Mouse (Mus musculus) neural tube, embryonic 12.5 days (tissue): ENCODE measurements around the gene Actr1b. TPM values are rescaled to one million over a fixed set of nuclear protein-coding genes. Genes with fewer than 3 reads are reported as not detected.

Experiments
- ATAC-seq: fragments of 200-750 bp; cut with Nextera tagmentation; 2 replicates; pipeline ENCODE4 v1.8.0; 2017; ENCODE audit warnings: low read depth, mild to moderate bottlenecking, moderate TSS enrichment, moderate library complexity; ENCODE audit not compliant: low FRiP score
- H3K27ac ChIP-seq: fragments of 300-500 bp; sonication (generic); 2 replicates; pipeline ENCODE4 v1.5.1; 2016
- H3K27me3 ChIP-seq: fragments of 300-500 bp; sonication (generic); replicated peaks from 2 replicates; pipeline ENCODE4 v1.6.1; 2016; ENCODE audit warnings: mild to moderate bottlenecking
- H3K36me3 ChIP-seq: fragments of 300-500 bp; sonication (generic); 2 replicates; pipeline ENCODE4 v1.6.1; 2016; ENCODE audit warnings: mild to moderate bottlenecking
- H3K4me1 ChIP-seq: fragments of 300-500 bp; sonication (generic); 2 replicates; pipeline ENCODE4 v1.6.1; 2016
- H3K4me2 ChIP-seq: fragments of 300-500 bp; sonication (generic); replicated peaks from 2 replicates; pipeline ENCODE4 v1.6.1; 2016; ENCODE audit warnings: mild to moderate bottlenecking
- H3K4me3 ChIP-seq: fragments of 300-500 bp; sonication (generic); 2 replicates; pipeline ENCODE4 v1.5.1; 2016
- H3K9ac ChIP-seq: fragments of 300-500 bp; sonication (generic); 2 replicates; pipeline ENCODE4 v1.6.1; 2016; ENCODE audit warnings: mild to moderate bottlenecking
- H3K9me3 ChIP-seq: fragments of 300-500 bp; sonication (generic); 2 replicates; pipeline ENCODE4 v1.6.1; 2016; ENCODE audit warnings: mild to moderate bottlenecking
- WGBS: fragments of 180-500 bp; shearing (Covaris S2); methylation state at CpG from one replicate; pipeline ENCODE4 v1.1.7; 2016; 5-methylcytosine and 5-hydroxymethylcytosine counted together
- microRNA-seq: library from miRNA; unstranded; fragments of <30 nt; microRNA quantifications from one replicate; pipeline ENCODE4, GENCODE M21; 2017
- polyA plus RNA-seq: library from polyadenylated mRNA; unstranded; fragments of >200 nt; fragmentation: Nextera tagmentation; extraction: Ambion mirVana; gene quantifications from 2 replicates; pipeline ENCODE4 v1.2.1, GENCODE M21; 2016

Actr1b gene
- polyA plus RNA-seq, 1 experiment from 2014 or later, result 131 TPM

- H3K9me3 ChIP-seq, result no peaks in the 10 kb centered on the region
- 56% methylated on average over 4 of the region's 4 CpGs for WGBS
- ATAC-seq, result no peak
- H3K4me1 ChIP-seq, result no peaks in the 10 kb centered on the region
- no peak overlapping the region for H3K4me3 ChIP-seq
- H3K27ac ChIP-seq, result no peak overlapping the region
- no peaks in the 10 kb centered on the region for H3K36me3 ChIP-seq
- H3K4me2 ChIP-seq, result no peak overlapping the region
- H3K27me3 ChIP-seq, result no peaks in the 10 kb centered on the region
- H3K9ac ChIP-seq, result no peak overlapping the region
Measured at GRCm38 (mm10) chr1:36665934-36666333, 48.3 kb downstream of the Actr1b start.

GRCm38 (mm10) chr1:36665165-36665723, 49.0 kb downstream of the Actr1b start:
- no peak overlapping the region for H3K27ac ChIP-seq
- H3K4me3 ChIP-seq, result no peak overlapping the region
- H3K4me1 ChIP-seq, result no peaks in the 10 kb centered on the region
- no peak for ATAC-seq
- H3K9me3 ChIP-seq, result no peaks in the 10 kb centered on the region
- no peaks in the 10 kb centered on the region for H3K27me3 ChIP-seq
- H3K4me2 ChIP-seq, result no peak overlapping the region
- H3K36me3 ChIP-seq, result no peaks in the 10 kb centered on the region
- WGBS, result 62% methylated on average over 11 of the region's 11 CpGs
- H3K9ac ChIP-seq, result no peak overlapping the region

- Histone ChIP-seq H3K4me1 (no peaks in the 10 kb centered on the region), H3K4me3 (no peak overlapping the region), H3K27me3 (no peaks in the 10 kb centered on the region), H3K27ac (no peak overlapping the region), H3K9me3 (no peaks in the 10 kb centered on the region), H3K36me3 (no peaks in the 10 kb centered on the region), H3K4me2 (no peak overlapping the region), H3K9ac (no peak overlapping the region)
- WGBS, result 79% methylated on average over 4 of the region's 4 CpGs
- no peak for ATAC-seq
Measured at GRCm38 (mm10) chr1:36664457-36664856, 49.8 kb downstream of the Actr1b start.

GRCm38 (mm10) chr1:36658621-36659399, 55.4 kb downstream of the Actr1b start:
- no peaks in the 10 kb centered on the region for H3K36me3 ChIP-seq
- H3K27ac ChIP-seq, result no peak overlapping the region
- 86% methylated on average over 7 of the region's 7 CpGs for WGBS
- no peak overlapping the region for H3K4me3 ChIP-seq
- ATAC-seq, result no peak
- no peak overlapping the region for H3K9ac ChIP-seq
- H3K9me3 ChIP-seq, result no peaks in the 10 kb centered on the region
- H3K27me3 ChIP-seq, result no peaks in the 10 kb centered on the region
- no peaks in the 10 kb centered on the region for H3K4me1 ChIP-seq
- H3K4me2 ChIP-seq, result no peak overlapping the region

DNA sequence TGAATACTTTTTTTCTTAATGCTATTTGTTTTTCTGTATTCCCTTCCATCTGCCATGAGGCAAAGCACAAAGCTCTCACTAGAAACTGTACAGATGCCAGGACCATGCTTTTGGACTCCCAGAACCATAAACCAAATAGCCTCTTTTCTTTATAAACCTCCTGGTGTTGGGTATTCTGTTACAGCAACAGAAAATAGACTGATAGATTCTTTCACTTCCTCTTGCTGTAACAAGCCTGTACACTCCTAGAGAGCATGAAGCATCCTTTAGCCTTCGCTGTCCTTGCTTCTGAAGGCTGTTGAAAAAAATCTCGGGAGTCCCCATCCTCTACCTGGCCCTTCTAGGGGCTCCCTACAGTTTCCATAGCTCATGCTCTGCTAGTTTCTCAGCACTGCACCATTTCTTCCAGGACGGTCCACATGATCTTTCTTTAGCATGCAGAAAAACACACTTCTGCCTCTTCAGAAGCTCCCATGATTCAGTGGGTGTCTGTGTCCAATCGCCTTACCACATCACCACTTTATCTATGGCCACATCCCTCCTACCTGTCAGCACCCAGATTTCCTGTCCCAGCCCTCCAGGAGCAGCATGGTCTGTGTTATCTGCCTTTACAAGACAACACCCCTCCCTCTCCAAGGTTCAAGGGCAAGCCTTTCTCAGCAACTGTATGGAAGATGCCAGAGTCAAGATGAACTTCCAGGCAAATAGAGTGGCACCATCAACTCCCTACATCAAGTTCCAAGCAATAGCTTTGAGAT, 56.4 kb downstream of the Actr1b start:
- Histone ChIP-seq H3K4me3 (no peak overlapping the region), H3K27me3 (no peaks in the 10 kb centered on the region), H3K4me2 (no peak overlapping the region), H3K36me3 (no peaks in the 10 kb centered on the region), H3K27ac (no peak overlapping the region), H3K9me3 (no peaks in the 10 kb centered on the region), H3K4me1 (no peaks in the 10 kb centered on the region), H3K9ac (no peak overlapping the region)
- 88% methylated on average over 4 of the region's 4 CpGs for WGBS
- no peak for ATAC-seq

DNA sequence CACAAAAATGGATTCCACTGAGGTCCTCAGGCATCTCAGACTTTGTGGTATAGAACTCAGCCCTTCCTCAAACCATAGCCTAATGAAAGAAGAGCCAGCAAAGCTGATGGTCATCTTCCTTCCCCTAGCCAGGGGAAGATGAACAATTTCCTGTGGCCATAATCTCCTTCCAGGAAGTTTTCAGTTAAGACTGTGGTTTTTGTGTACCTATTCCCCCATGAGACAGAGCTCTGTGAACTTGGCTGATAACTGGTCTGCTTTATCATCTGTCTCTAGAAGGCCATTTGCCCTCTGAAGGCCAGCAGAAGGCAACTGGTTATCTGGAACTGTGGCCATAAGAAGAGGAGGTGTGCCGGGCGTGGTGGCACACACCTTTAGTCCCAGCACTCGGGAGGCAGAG, 58.0 kb downstream of the Actr1b start:
- Histone ChIP-seq H3K27ac (no peak overlapping the region), H3K9ac (no peak overlapping the region), H3K36me3 (no peaks in the 10 kb centered on the region), H3K4me3 (no peak overlapping the region), H3K27me3 (no peaks in the 10 kb centered on the region), H3K9me3 (no peaks in the 10 kb centered on the region), H3K4me2 (no peak overlapping the region), H3K4me1 (no peaks in the 10 kb centered on the region)
- ATAC-seq, result no peak
- 97% methylated on average over 3 of the region's 3 CpGs for WGBS

GRCm38 (mm10) chr1:36655039-36655438, 59.2 kb downstream of the Actr1b start:
- WGBS, result 90% methylated on average over 5 of the region's 5 CpGs
- Histone ChIP-seq H3K4me2 (no peak overlapping the region), H3K9me3 (no peaks in the 10 kb centered on the region), H3K27ac (no peak overlapping the region), H3K4me1 (no peaks in the 10 kb centered on the region), H3K9ac (no peak overlapping the region), H3K4me3 (no peak overlapping the region), H3K27me3 (no peaks in the 10 kb centered on the region), H3K36me3 (no peaks in the 10 kb centered on the region)
- no peak for ATAC-seq

Small RNAs within 50 kb of the gene (microRNA-seq; reads per million reads assigned to microRNA genes)
- not detected for gene Gm24133

Other genes with a start within 250 kb of the Actr1b start
- 10.1 and 10.6 TPM in 2 replicates for gene Cnnm4, start 242.8 kb downstream of the Actr1b start, polyA plus RNA-seq
- gene Cnnm3, start 202.6 kb downstream of the Actr1b start, polyA plus RNA-seq, result 3.7 and 5.3 TPM in 2 replicates
- gene Ankrd23, start 177.5 kb downstream of the Actr1b start, polyA plus RNA-seq, result 16.4 and 16.6 TPM in 2 replicates
- gene Gm42417, start 175.0 kb downstream of the Actr1b start, polyA plus RNA-seq, result 1.0 TPM in 1 of 2 replicates, not detected in the other
- 18.6 and 19.5 TPM in 2 replicates for gene Ankrd39, start 167.0 kb downstream of the Actr1b start, polyA plus RNA-seq
- gene Sema4c, start 156.1 kb downstream of the Actr1b start, polyA plus RNA-seq, result 35.4 and 38.2 TPM in 2 replicates
- 0.33 and 0.48 TPM in 2 replicates for gene Fam178b, start 31.2 kb downstream of the Actr1b start, polyA plus RNA-seq
- 532 and 537 TPM in 2 replicates for gene Cox5b, start 23.0 kb downstream of the Actr1b start, polyA plus RNA-seq
- 0.42 TPM in 1 of 2 replicates, not detected in the other for gene 4933424G06Rik, start 4.3 kb downstream of the Actr1b start, polyA plus RNA-seq
- gene Zap70, start 47.4 kb upstream of the Actr1b start, polyA plus RNA-seq, result 0.17 and 0.33 TPM in 2 replicates
- 16.2 and 18.3 TPM in 2 replicates for gene Tmem131, start 229.2 kb upstream of the Actr1b start, polyA plus RNA-seq